Mouse (Mus musculus): ENCODE measurements around the gene Olfr56.

DNA sequence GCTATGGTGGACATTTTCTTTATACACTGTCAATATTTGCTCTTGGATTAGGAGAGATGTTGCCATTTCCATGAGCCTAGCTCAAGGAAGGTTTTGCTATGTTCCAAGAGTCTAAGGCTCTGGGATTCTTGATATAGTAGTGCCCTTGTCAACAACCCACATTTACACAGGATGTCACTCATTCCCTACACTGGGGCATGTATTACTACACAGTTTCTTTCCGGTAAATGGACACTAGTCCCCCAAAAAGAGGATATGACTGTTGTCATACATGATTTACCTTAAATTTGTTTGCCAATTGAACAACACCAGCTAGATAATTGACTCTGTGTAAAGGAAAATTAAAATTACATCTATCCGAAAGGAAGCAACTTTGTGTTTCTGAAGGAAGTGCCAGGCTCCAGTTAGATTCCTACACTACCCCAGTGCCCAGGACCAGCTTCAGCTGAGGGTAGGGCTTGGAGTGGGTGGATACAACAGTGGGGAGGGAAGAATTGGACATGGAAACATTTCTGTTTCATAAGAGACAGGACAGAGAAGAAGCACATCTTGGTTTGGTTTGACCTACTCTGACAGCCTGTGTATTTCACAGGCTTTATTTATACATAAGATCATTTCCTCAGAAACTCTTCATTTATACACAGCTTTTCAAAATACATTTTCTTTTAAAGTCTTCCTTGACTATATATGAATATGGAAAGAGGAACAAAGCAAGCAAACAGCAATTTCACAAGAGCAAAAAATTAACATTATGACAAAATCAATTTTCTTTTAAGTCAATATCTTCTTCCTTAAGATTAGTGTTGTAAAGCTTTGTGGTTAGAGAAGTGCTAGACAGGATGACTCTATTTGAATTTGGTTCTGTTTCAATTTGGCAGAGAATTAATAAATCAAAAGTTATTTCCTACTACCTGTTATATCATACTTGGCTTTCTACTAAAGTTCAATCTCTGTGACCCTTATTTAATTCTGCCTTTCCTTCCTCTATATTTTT lies 178.4 kb downstream of the Olfr56 start:
- no peak for TF ChIP-seq CTCF (IDR thresholded peaks at IDR 0.05; ENCODE audit: low read depth)
- no peak for TF ChIP-seq EP300 (optimal IDR thresholded peaks at IDR 0.05)

Measured in stomach, postnatal 0 days (tissue).